Mouse (Mus musculus) gastrocnemius, adult 2 months (tissue): ENCODE results near the gene Ifrd1. TPM values are rescaled to one million over a fixed set of nuclear protein-coding genes. Genes with fewer than 3 reads are reported as not detected.
"Not testable (repeated sequence)": the region's sequence is repeated elsewhere in the genome, so short reads cannot be mapped to it uniquely, and the experiment has no call there.

Source experiments
- DNase-seq: peaks from one replicate; pipeline ENCODE4 v3.0.0; 2022
- H3K27ac ChIP-seq: fragments of 200-600 bp; 2 replicates; pipeline ENCODE4 v1.8.1; 2022; ENCODE audit warnings: mild to moderate bottlenecking
- H3K4me3 ChIP-seq: fragments of 200-600 bp; 2 replicates; pipeline ENCODE4 v1.8.1; 2022; ENCODE audit warnings: mild to moderate bottlenecking, moderate library complexity
- CTCF ChIP-seq: fragments of 200-600 bp; IDR thresholded peaks from 2 replicates; pipeline ENCODE4 v1.8.1; 2022; ENCODE audit warnings: antibody characterized with exemption, mild to moderate bottlenecking, moderate library complexity
- intact Hi-C: fragments of 180-260 bp; cut with DNase I; formaldehyde crosslinking; loops from one replicate; pipeline ENCODE4 v1.15.1; 2025
- total RNA-seq, 2 experiments: library from RNA; stranded (reverse); gene quantifications; 2 replicates each; pipeline ENCODE4 v1.2.3; 2021

Gene Ifrd1
- total RNA-seq, 2 experiments from 2014 or later, result 106 to 137 TPM

DNA sequence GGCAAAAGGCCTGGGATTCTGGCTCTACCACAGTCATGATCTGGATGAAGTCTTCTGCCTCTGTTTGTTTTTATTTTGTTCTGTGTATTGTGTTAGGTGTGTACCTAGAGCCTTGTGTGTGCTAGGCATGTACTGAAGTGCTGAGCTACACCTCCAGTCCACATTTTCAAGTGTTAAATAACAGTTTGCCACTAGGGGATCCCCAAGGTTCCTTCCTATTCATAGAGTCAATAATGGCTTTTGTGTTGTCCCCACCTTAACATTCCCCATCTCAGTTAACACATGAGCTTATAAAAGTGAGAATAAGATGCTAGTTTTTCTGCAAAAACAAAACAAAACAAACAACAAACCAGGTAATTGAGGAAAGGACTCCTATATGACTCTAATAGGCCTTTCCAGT, 7.7 kb upstream of the Ifrd1 start:
- no peak for TF ChIP-seq CTCF
- Histone ChIP-seq H3K27ac (no peak overlapping the region), H3K4me3 (no peak overlapping the region)
- DNase-seq, result no peak
- intact Hi-C loops, result loop anchor here (2.0 to 5.0 kb wide), 3 partner anchors 191 to 426 kb away; partner anchors contain the start of genes Dock4 and Zfp277

DNA sequence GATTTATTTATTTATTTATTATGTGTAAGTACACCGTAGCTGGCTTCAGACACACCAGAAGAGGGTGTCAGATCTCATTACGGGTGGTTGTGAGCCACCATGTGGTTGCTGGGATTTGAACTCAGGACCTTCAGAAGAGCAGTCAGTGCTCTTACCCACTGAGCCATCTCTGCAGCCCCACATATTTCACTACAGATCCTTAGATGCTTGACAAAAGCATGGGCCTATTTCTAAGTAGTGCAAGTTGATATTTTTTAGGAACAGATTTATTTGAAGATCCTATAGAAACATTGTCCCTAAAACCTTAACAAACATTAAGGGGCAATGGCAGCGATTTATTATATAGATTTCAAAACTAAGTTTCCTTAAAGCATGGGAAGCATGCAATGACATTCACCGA, 7.0 kb upstream of the Ifrd1 start:
- not testable (repeated sequence) for DNase-seq, H3K4me3 ChIP-seq, H3K27ac ChIP-seq
- intact Hi-C loops, result loop anchor here (5.0 kb wide), 2 partner anchors 192 to 427 kb away; partner anchors contain the start of genes Dock4 and Zfp277

DNA sequence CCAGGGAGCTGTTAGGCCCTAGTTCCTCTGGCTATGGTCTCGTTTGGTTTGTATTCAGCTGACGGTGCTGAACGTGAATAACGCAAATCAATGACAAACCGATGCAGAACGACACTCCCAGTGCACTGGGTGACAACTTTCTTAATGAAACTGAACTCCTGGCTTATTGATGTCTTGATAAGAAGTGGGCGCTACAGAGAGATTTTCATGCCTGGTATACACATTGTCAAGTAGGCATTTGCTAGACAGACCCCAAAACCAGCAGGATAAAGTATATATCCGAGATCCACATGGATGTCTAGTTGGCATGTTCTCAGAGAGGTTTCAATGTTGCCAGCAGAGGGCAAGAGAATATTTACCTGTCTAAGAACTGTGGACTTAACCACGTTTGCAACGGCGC, 6.4 kb upstream of the Ifrd1 start:
- no peak for TF ChIP-seq CTCF
- H3K27ac ChIP-seq, result no peak overlapping the region
- H3K4me3 ChIP-seq, result no peak overlapping the region
- intact Hi-C loops, result loop anchor here (5.0 kb wide), 2 partner anchors 193 to 428 kb away; partner anchors contain the start of genes Dock4 and Zfp277
- no peak for DNase-seq

DNA sequence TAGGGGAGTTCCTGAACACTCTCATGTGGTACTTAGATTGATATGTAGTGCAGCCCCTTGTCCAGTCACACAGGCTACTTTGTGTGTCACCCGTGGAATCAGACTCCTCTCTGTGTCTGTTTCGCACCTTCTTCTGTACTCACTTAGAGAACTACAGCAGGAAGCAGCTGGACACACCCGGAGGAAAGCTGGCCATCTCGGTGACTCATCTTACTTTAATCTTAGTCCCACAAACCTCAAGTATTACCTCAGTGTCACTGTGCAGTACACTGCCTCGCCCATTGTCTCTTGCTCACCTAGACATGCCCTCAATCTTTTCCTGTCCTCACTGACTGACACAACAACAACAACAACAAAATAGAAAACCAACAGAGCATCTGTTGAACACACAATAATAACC, 4.9 kb upstream of the Ifrd1 start:
- H3K4me3 ChIP-seq, result no peak overlapping the region
- no peak for TF ChIP-seq CTCF
- H3K27ac ChIP-seq, result no peak overlapping the region
- DNase-seq, result no peak
- intact Hi-C loops, result no loop called here

DNA sequence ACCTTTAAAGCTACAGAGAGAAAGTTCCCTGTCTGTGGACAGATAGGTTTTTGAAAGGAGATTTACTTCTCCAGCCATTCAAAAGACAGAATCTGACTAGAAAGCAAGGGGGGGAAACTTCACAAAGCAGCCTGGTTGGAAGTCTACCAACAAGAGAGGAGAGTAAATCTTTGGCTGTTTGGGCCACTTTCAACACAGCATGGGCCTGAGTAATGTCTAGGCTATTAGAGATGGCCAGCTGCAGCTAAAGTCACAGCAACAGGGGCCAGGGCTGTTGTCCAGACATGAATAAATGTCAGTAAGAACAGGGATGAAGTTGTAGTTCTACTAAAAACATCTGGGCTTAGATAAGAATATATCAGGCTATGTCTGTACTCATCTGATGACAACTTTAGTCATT, 2.0 kb upstream of the Ifrd1 start:
- TF ChIP-seq CTCF, result no peak
- intact Hi-C loops, result no loop called here
- no peak overlapping the region for H3K4me3 ChIP-seq
- DNase-seq, result no peak
- H3K27ac ChIP-seq, result no peak overlapping the region

DNA sequence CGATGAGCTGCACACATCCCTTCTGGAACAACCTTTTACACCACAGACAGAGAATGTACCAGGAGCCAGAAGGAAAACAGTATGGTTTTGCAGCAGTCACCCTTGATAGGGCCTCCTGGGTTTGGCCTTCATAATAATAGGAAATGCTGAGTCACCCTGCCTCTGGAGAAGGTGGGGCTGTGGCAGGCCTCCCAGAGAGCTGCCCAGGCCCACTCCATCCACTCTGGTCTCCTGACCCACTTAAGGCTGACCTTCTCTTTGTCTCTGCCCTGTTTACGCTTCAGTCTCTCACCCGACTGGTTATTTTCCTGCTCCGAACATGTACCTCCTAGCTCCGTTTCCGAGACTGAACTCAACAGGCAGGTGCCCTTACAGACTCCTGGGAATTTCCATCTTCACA, 328 bp downstream of the Ifrd1 start:
- intact Hi-C loops, result no loop called here
- peak; percentile 27 for DNase-seq
- Histone ChIP-seq H3K27ac (peak overlapping the region; percentile 51), H3K4me3 (no peak overlapping the region)
- TF ChIP-seq CTCF, result no peak

DNA sequence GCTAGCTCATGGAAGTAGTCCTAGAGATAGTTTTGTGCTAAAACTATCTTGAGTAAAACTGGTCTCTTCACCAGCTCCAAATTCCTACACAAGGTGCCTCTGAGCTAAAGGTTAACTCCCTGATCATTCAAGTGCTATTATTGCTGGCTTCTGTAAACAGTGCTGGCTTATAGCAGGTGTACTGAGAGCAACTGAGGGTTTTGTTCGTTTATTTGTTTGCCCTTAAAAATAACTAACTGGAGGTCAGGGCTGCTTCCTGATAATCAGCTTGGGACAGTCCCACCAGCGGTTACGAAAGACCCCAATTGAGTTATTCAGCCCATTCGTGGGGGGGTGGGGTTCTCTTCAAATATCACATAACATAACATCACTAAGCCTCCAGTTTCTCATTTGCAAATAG, 920 bp downstream of the Ifrd1 start:
- Histone ChIP-seq H3K27ac (peak overlapping the region; percentile 51), H3K4me3 (no peak overlapping the region)
- intact Hi-C loops, result no loop called here
- no peak for DNase-seq
- no peak for TF ChIP-seq CTCF

DNA sequence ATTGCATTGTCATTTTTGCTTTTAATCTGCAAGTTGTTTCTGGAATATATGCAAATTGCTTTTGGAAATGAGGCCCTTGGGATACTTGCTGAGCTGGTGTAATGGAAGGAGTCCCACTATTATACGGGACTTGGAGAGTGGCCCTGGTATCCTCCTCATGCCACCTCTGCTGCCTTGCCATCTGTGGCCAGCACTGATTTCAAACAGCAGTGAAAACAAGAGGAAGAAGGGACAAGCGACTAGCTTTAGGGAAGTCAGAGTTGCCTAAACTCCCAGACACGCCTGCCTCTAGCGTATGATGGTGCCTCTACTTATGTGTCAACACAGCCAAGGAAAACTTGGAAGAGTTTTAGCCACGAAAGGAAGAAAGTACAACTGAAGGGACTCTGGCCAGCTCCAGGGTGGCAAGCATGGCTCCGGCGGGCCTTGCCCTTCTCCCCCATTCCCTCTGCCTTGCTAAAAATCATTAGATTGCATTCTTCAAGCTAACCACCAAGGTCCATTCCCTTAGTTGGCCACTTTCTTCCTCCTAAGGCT, 2.8 kb downstream of the Ifrd1 start:
- no peak for DNase-seq
- TF ChIP-seq CTCF, result no peak
- intact Hi-C loops, result no loop called here
- Histone ChIP-seq H3K27ac (no peak overlapping the region), H3K4me3 (no peak overlapping the region)

DNA sequence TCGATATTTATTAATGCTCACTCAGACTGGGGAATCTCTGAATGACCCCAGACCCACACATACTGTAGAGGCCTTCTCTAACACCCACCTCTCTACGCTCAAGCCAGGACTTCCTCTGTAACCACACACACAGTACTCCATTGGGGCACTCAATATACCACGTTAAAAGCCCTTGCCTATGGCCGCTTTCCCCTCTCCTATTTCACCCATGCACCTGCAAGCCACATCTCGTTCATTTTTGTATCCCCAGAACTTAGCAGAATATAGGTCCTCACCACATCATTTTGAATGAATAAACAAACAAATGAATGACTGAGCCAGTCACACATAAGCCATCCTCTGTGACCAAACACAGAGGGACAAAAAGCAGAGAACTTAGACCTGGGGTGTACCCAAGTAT, 3.4 kb downstream of the Ifrd1 start:
- no peak overlapping the region for H3K27ac ChIP-seq
- intact Hi-C loops, result no loop called here
- no peak for DNase-seq
- no peak for TF ChIP-seq CTCF
- no peak overlapping the region for H3K4me3 ChIP-seq

DNA sequence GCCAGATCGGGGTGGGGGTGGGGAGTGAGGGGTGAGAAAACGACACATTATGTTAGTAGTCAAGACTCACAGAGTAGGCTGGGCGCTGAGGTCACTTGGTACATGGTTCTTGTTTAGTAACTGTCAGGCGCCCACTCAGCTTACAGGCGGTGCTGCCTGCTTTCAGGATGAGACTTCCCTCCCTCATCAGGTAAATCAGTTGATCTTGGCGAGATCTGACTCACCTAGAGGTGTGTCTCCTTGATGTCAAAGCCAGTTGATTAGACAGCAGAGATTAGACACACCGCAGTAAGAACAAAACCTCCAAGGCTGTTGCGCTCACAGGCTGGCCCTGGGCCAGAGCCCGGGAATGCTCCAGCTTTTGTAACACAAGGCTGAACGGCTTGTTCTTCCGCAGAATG, 4.5 kb downstream of the Ifrd1 start:
- intact Hi-C loops, result no loop called here

DNA sequence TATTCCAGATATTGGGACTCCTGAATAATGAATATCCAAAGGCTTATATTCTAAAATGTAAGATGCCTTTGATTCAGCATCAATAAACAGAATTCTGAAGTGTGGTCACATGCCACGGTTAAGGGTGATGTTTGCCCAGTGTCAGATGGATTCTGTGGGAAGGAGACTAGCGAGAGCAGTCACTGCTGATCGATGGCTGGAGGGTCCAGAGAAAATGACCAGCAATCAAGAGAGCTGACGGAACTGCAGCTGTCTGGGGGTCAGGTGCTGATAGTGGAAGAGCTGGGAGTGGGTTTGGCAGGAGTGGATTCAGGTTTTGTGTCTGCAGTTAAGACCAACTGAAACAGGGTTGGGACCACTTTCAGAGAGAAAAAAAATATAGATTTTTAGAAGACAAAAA, 5.1 kb downstream of the Ifrd1 start:
- no peak overlapping the region for H3K4me3 ChIP-seq
- intact Hi-C loops, result no loop called here
- no peak for TF ChIP-seq CTCF
- no peak overlapping the region for H3K27ac ChIP-seq
- no peak for DNase-seq

More for the DNA sequence above, 4.5 kb downstream of the Ifrd1 start:
- peak; percentile 66 for DNase-seq
- H3K4me3 ChIP-seq, result peak overlapping the region; percentile 18; the same call in 1 of the 2 replicates
- TF ChIP-seq CTCF, result no peak
- H3K27ac ChIP-seq, result no peak overlapping the region

DNA sequence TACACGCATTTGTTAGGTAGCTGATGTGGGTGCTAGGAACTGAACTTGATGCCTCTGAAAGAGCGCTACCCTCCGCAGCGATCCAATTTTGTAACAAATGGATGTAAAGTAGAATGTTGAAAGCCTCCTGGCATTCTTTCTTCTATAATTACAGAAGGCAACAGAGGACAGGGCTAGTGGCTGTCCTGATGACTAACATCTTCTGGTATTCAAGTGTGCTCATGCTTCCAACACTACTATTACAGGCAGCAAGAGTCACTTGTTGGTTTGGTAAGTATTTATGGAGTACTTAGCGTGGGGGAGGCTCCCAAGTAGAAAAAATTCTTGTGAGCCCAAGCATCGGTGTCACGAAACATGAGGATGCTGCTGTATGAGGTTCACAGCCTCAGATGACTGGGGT, 9.1 kb downstream of the Ifrd1 start:
- no peak for DNase-seq
- Histone ChIP-seq H3K4me3 (no peak overlapping the region), H3K27ac (no peak overlapping the region)
- intact Hi-C loops, result no loop called here
- no peak for TF ChIP-seq CTCF

DNA sequence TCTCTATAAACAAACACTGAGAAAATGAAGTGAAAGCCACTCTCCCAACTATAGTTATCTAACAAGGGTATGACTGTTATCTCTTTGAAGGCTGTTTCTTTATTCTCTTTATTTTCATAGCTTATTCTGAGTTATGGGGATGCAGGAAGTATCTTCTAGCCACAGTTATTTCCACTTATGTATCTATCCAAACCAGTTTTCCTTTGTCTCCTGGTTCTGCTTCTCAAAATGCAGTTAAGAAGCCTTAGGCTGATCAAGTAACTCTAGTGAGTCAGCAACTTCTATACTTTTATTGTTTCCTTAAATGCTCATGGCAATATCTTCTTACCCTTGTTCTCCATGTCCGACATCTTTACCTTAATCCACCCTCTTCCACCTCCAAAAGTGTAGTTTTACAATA, 16.1 kb downstream of the Ifrd1 start:
- DNase-seq, result no peak
- Histone ChIP-seq H3K27ac (no peak overlapping the region), H3K4me3 (no peak overlapping the region)
- intact Hi-C loops, result no loop called here
- TF ChIP-seq CTCF, result no peak

DNA sequence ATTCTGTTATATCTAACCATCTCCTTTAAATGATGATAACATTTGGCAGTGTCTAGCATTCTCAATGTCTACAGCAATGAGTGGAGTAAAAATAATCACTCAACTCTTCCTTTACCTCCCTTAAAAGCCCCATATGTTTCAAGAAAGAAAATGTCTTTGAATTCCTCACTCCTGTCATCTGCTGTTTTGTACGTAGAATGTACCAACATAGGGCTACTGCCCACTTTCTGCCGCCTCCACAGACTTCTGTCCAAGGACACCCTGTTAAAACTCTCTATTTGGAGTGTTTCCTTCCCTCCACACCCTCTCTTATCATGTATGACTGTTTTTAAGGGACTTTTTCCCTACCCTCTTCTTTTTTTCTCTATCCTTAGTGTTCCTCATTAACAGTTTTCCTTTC, 16.7 kb downstream of the Ifrd1 start:
- intact Hi-C loops, result no loop called here
- Histone ChIP-seq H3K4me3 (no peak overlapping the region), H3K27ac (no peak overlapping the region)
- DNase-seq, result no peak
- TF ChIP-seq CTCF, result no peak
